Mouse (Mus musculus): ENCODE results near the gene Arid5b.

Arid5b gene

DNA sequence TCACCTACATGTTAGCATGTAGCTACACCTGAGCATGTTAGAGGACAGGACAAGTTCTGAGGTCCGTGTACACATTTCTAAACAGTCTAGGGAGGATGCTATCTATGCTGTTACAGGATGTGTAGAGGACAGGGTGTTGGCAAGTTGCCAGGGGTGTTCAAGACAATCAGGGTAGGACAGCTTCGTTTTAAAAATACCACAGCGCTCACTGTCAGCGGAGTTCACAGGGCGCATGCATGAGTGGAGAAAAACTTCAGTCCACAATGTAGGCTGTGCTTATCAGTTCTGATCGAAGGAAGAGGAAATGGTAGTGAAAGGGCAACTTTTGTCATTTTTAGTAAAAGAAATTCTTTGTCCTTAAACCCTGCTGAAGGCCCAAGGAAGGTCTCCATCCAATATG lies 159.3 kb downstream of the Arid5b start:
- in situ Hi-C loops (cut with MboI, MseI), result no loop called here

DNA sequence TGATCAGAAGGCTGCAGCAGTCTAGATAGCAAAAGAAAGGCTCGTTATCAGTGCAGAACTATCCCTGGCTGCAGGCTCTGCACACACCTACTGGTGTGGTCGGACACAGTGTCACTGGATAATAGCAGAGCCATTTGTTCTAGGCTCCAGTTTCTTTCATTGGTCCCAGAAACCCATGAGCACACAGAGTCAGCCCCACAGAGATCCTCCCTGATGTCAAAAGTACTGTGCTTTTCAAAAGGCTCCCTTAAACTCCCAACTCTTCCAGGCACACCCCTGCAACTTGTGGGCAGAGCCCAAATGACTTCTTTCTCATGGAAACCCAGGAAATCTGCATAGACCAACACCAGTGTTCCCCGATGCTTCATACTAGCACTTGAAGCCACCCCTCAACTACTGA lies 163.6 kb downstream of the Arid5b start:
- in situ Hi-C loops (cut with MboI, MseI), result no loop called here

GRCm38 (mm10) chr10:68113645-68114044 lies 164.9 kb downstream of the Arid5b start:
- in situ Hi-C loops (cut with MboI, MseI), result no loop called here

DNA sequence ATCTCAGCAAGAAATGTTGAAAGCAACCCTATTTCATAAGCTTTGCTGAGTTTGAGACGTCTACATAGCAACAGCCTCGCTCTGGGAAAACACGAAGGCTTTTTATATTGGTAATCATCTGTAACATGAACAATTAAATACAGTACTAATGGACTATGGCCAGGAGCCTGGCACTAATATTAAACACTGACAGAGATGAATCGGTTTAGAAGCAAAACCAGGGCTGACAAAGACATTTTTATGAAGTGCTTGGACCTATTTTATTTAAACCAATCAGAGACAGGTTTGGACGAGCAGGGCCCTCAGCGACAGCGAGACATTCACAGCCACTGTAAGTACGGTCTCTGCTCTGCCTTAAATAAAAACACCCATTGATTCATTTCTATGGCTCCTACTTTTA lies 165.6 kb downstream of the Arid5b start:
- in situ Hi-C loops (cut with MboI, MseI), result no loop called here

GRCm38 (mm10) chr10:68110607-68111006 lies 167.9 kb downstream of the Arid5b start:
- in situ Hi-C loops (cut with MboI, MseI), result no loop called here

GRCm38 (mm10) chr10:68110182-68110581 lies 168.4 kb downstream of the Arid5b start:
- in situ Hi-C loops (cut with MboI, MseI), result no loop called here

- in situ Hi-C loops (cut with MboI, MseI), result loop anchor here (10.0 kb wide), 1 partner anchor 1305 kb away; no protein-coding TSS in a partner anchor
Observed at GRCm38 (mm10) chr10:68109651-68110050, 168.9 kb downstream of the Arid5b start.

DNA sequence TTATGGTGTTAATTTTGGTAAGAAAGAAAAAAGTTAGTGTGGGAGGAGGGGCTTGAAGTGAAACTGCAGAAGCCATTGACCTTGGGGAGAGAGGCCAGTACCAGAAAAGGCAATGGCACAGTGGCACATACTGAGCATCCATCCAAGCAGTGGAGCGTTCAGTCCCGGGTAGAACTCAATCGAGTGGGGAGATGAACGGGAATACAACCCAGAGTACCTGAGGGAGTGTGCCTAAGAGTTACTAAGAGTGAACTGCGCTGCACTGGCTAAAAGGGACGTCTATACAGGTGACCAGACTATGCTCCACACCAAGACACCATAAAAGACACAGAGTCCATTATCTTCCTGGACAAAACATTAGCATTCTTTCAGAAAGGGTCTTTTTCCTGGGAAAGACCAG lies 170.8 kb downstream of the Arid5b start:
- in situ Hi-C loops (cut with MboI, MseI), result loop anchor here (10.0 kb wide), 1 partner anchor 1307 kb away; no protein-coding TSS in a partner anchor

- in situ Hi-C loops (cut with MboI, MseI), result loop anchor here (10.0 kb wide), 1 partner anchor 1308 kb away; no protein-coding TSS in a partner anchor
Observed at GRCm38 (mm10) chr10:68106351-68106950, 172.1 kb downstream of the Arid5b start.

GRCm38 (mm10) chr10:68104881-68105781 lies 173.4 kb downstream of the Arid5b start:
- in situ Hi-C loops (cut with MboI, MseI), result loop anchor here (10.0 kb wide), 1 partner anchor 1310 kb away; no protein-coding TSS in a partner anchor

DNA sequence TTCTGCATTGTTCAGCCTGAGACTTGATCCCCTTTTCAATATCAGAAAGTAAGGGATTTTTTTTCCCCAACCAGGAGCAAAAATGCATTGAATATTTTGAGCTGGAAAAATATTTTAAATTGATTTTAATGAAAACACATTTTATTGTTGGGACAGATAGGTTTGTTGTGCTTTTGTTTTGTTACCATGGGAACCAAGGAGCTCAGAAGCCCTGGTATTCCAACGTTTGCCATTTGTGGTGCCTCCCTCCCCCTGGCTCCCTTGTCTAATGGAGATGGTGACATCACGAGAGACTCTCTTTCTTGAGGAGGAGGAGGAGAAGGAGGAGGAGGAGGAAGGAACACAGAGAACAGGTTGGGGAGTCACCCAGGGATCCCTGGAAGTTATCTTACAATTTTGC lies 174.1 kb downstream of the Arid5b start:
- in situ Hi-C loops (cut with MboI, MseI), result loop anchor here (10.0 kb wide), 1 partner anchor 1310 kb away; no protein-coding TSS in a partner anchor

DNA sequence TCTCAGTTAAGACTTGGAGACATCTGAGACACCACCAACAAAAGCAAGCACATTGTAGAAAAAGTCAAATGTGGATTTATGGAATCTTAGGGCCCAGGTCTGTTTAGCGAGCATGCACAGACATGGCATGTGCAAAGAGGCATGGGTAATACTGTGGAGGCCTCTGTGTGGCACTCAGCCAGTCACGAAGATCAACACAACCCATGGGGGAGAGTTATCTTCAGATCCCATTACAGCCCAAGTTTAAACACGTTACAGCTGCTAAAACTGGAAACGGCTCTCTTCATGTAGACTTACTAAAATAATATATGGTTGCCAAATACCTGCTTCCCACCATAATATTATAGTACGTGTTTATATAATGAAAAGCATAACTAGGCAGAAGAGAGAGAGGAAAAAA lies 174.6 kb downstream of the Arid5b start:
- in situ Hi-C loops (cut with MboI, MseI), result loop anchor here (10.0 kb wide), 1 partner anchor 1311 kb away; no protein-coding TSS in a partner anchor

GRCm38 (mm10) chr10:68103078-68103855 lies 175.3 kb downstream of the Arid5b start:
- in situ Hi-C loops (cut with MboI, MseI), result loop anchor here (10.0 kb wide), 1 partner anchor 1312 kb away; no protein-coding TSS in a partner anchor

GRCm38 (mm10) chr10:68102566-68102965 lies 176.0 kb downstream of the Arid5b start:
- in situ Hi-C loops (cut with MboI, MseI), result loop anchor here (10.0 kb wide), 1 partner anchor 1312 kb away; no protein-coding TSS in a partner anchor

DNA sequence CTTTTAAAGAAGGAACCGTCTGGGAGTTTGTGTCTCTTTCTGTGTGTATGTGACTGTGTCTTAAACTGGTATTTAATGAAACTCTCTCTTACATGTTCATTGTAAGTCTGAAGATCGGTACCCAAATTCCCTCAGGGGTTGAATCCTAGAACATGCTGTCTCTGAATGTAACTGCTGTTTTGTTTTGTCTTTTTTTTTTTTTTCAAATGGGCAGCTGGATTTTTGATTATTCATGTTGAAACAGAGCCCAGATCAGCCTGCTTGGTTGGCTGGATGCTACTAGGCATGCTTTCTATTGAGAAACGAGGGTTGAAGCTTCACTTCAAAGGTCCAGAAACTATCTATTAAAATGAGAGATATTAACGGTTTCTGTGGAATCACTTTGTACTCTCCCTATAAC lies 177.3 kb downstream of the Arid5b start:
- in situ Hi-C loops (cut with MboI, MseI), result loop anchor here (10.0 kb wide), 1 partner anchor 1314 kb away; no protein-coding TSS in a partner anchor

GRCm38 (mm10) chr10:68100506-68100905 lies 178.0 kb downstream of the Arid5b start:
- in situ Hi-C loops (cut with MboI, MseI), result loop anchor here (10.0 kb wide), 1 partner anchor 1314 kb away; no protein-coding TSS in a partner anchor

DNA sequence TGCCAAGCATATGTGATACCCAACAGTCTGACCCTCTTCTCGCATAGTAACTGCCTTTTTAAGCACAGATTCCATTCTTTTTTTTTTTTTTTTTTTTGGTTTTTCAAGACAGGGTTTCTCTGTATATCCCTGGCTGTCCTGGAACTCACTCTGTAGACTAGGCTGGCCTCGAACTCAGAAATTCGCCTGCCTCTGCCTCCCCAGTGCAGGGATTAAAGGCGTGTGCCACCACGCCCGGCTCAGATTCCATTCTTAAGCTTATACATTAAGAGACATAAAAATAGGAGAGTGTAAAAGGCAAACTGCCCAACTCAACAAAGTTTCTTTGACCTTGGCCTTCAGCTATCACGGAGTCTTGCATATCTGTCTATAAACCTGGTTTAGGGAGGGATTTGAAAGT lies 178.7 kb downstream of the Arid5b start:
- in situ Hi-C loops (cut with MboI, MseI), result loop anchor here (10.0 kb wide), 1 partner anchor 1315 kb away; no protein-coding TSS in a partner anchor

DNA sequence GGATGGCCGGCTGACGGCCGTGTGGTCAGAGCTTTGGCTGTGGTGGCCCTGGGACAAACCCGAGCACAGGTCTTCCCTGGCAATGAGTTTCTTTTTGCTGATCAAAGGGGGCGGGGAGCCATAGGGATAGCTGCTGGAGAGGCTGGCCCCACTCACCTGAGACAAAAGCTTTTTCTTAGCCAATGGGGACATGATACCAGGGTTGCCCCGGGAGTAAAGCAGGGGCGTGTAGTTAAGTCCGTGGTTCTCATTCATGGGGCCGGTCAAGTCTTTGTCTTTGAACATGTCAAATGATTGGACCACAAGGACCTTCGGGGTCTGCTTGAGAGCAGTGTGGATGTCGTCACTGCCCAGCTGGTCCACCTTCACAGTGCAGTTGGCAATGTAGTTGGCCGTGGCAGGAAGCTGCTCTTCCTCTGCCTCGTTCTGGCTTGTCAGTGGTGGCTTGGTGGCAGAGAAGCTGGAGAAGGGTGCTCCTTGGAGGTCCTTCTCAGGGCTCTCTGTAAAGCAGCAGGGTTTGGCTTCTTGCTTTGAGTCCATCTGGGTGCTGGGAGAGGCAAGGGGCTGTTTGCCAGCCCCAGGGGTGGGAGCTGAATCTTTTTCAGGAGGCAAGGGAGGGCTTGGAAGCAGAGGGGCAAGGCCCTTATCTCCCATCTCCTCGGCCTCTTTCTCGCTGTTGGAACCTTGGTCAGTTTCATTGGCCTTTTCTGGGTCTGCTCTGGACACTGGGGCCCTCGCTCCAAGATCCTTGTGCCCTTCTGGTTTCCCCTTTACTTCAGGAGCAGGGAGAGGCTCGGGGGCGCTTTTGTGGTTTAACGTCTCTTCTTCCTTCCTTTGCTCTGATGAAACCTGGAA lies 180.5 kb downstream of the Arid5b start:
- in situ Hi-C loops (cut with MboI, MseI), result no loop called here

DNA sequence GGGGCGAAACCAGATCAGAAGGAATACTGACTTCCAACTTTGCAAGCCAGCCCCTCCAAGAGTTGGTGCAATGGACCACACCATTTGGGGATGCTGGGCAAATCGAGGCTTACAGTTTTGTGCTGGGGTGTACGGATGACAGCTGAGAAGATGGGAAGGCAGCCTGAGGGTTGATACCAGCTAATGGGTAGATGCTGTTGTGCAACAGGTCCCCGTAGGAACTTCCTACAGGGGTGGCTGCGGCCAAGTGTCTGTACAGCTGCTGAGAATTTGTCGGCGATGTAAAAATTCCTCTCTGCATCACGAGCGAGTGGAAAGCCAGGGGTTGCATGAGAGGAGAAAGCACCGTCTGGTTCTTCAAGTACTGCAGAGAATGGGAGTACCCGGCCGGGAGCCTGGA lies 182.1 kb downstream of the Arid5b start:
- in situ Hi-C loops (cut with MboI, MseI), result no loop called here

- in situ Hi-C loops (cut with MboI, MseI), result no loop called here
Observed at GRCm38 (mm10) chr10:68095136-68095535, 183.4 kb downstream of the Arid5b start.

Data from T-helper 2 cell (primary cell).